Mouse (Mus musculus): ENCODE data around the gene Psap. TPM values are rescaled to one million over a fixed set of nuclear protein-coding genes. Genes with fewer than 3 reads are reported as not detected.

Gene Psap
- polyA plus RNA-seq, 2 experiments from 2014 or later: 89.0 to 427 TPM

DNA sequence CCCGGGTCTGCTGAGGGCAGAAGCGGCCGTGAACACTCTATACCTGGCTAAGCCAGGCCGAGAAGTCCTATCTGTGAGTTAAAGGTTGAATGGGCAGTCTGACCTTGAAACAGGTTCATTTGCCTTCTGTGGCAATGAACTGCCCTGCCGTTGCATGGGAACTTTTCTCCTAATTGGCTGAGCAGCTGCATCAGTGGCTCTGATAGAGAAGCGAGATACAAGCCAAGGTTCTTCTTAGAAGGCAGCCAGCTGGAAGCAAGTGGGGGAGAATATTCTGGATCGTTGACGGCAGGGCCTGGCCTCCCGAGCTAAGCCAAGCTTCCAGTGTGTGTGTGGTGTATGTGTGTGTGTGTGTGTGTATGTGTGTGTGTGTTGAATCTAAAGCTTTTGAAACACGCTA, 12.2 kb upstream of the Psap start:
- ATAC-seq: no peak

DNA sequence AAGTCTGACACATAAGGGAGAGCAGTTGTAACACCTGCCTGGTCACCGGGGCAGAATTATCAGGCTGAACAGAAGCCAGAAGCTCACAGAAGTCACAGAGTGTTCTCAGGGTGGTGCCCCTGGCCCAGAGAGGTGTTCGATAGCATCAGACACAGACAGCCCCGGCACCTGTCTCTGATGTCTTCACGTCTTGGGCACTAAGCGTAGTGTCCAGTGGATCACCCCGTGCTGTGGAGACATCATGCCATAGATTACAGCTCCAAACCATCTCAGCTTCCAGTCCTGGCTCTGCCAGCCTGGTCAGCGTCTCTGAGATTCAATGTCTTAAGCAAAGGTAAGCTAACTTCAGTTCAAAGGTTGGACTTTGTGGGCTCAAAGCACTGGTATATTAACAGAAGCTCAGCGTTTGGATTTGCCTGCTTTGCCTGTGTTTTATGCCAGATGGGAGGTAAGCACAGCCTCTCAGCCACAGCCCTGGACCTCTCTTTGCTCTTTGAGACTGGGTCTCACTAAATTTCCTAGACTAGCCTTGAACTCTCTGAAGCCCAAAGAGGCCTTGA, 10.5 kb upstream of the Psap start:
- no peak for ATAC-seq

DNA sequence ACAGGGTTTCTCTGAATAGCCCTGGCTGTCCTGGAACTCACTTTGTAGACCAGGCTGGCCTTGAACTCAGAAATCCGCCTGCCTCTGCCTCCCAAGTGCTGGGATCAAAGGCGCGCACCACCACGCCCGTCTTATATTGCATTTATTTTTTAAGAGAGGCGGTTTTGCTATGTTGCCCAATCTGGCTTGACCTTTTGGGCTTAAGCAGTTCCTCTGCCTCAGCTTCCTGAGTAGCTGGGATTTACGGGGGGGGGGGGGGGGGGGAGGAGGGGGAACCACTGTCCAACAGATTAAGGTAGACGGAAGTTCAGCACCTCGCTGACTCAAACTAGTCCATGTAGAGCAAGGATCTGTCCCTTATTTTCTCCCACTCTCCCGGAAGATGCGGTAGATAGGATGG, 8.7 kb upstream of the Psap start:
- no peak for ATAC-seq

- no peak for ATAC-seq
These were observed 8.0 kb upstream of the Psap start for GRCm38 (mm10) chr10:60269141-60270064.

- ATAC-seq: no peak
These were observed 6.4 kb upstream of the Psap start for GRCm38 (mm10) chr10:60271015-60271414.

DNA sequence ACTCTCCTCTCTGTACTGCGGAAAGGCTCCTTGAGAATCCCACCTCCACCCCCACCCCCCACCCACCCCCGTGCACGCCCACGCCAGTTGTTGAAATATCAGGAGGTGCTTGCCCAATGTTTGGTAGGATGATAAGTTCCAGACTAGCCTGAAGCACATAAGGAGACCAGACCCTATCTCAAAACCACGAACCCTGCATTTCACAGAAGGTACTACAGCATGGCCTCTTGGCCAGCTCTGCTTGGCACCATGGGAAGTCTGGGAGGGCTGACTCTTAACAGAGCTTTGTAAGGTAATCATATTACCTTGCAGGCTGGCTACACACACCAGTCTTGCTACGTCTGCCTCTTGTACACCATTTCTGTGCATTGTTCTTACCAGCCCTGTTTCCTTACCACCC, 5.2 kb upstream of the Psap start:
- ATAC-seq: no peak

GRCm38 (mm10) chr10:60273382-60273781, 4.0 kb upstream of the Psap start:
- ATAC-seq: no peak

GRCm38 (mm10) chr10:60278006-60278399, 576 bp downstream of the Psap start:
- no peak for ATAC-seq

DNA sequence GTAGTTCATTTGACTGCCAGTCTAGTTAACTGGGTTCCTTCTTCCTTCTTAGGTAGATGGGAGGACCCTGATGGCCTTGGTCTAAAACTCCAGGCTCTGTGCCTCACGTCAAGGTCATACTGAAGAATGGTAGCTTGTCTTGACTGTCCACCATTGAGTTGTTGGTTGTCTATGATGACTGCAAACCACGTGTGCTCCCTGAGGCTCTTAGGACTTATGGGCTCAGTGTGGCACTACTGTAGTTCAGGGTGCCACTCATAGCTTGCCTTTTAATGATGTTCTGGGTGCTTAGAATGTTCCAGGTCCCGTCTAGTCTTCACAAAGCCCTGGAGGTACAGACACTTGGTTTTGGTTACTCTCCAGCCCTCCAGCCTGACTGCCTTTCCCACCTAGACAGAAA, 1.4 kb downstream of the Psap start:
- ATAC-seq: no peak

DNA sequence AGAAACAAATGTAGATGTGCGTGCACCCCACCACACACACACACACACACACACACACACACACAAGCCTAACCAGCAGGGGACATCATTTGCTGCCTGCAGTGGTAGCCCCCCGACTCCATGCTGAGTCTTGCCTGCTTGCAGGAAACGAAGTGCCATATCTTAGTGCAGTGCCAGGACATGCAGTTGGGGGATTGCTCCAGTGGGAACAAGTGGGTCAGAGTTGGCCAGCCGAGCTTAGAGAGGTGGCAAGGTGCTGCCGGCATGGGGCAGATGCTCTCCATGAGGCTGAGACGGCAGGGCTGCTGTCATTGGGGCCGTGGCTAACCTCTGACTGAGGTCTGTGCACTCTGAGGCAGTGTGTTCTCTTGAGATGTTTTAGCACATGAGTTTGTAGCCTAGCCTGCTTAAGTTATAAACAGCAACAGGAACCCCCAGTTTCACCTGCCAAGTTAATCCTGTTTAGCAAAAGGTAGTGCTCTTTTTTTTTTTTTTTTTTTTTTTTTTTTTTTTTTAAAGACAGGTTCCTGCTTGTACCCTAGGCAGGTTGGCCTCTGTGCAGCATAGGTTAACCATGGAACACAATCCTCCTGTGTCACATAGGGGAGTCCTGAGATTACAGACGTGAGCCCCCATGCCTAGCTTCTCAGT, 2.0 kb downstream of the Psap start:
- ATAC-seq: no peak

DNA sequence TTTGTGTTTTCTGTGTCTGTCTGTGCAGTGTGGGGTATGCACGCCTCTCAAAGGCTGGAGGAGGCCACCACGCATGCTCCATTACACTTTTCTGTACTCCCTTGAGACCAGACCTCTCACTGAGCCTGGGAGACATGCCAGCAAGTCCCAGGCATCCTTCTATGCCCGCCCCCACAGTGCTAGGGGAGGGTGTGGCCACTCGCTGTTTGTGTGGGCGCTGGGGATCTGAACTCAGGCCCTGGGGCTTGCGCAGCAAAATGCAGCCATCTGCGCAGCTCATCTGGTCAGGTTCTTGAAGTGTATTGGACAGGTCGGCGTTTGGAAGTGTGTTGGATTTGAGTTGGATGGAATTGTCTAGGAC, 2.5 kb downstream of the Psap start:
- no peak for ATAC-seq

- ATAC-seq: no peak
These were observed 2.9 kb downstream of the Psap start for GRCm38 (mm10) chr10:60280353-60280752.

GRCm38 (mm10) chr10:60281571-60282050, 4.2 kb downstream of the Psap start:
- no peak for ATAC-seq

DNA sequence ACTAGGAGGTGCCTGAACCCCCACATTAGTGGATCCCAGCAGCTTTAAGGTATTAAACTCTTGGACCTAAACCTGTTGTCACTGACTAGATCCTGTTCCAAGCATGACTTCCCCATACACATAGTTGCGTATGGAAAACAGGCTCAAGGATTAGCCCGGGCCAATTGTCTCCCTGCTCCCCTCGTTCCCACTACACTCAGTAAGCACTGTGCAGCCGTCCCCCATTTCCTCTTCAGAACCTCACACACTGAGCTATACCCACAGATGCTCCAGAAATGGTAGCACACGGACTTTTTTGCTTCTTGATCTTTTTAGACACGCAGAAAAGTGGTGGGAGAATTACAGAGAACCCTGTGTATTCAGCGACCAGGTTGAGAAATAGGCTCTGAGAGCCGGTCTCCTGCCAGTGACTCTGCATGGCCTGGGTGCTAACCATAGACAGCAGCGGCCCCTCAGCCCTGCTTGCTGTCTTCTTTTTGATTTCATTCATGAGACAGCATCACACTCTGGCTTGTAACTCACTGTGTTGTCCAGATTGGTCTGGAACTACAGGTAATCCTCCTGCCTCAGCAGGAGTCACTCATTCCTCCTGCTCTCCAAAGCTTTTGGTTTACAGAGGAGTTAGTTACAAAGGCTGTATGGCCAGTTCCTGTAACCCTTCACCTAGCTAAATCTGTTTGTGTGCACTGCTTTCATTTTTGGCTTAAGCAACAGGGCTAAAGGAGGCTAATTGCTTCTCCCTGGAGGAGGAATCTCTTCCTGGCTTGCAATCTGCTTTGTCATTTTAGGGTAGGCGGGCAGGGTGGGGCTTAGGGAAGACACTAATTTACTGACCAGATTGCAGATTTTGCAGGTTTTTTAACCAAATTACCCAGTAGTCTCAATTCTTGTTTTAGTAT, 4.9 kb downstream of the Psap start:
- no peak for ATAC-seq

GRCm38 (mm10) chr10:60284248-60284647, 6.8 kb downstream of the Psap start:
- ATAC-seq: no peak

DNA sequence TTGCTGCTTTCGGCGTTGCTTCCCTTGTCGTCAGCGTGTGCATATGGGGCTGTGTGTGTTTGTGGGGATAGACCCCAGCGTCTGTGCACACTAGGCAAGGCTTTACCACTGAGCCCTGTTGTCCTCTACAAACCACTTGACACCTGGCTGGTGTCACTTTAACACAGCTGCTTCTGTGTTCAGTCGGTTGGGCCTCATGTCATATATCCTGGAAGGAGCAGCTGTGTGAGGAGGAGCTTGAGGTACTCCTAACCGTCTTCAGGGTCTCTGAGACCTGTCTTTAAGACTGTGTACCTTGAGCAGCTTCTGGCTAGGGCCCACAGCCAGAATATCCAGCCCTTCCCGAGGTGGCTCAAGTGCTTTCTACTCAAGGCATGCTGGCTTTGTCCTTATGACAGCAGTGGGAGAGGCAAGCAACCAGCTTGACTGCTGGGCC, 7.3 kb downstream of the Psap start:
- ATAC-seq: no peak

GRCm38 (mm10) chr10:60285183-60285582, 7.8 kb downstream of the Psap start:
- no peak for ATAC-seq

DNA sequence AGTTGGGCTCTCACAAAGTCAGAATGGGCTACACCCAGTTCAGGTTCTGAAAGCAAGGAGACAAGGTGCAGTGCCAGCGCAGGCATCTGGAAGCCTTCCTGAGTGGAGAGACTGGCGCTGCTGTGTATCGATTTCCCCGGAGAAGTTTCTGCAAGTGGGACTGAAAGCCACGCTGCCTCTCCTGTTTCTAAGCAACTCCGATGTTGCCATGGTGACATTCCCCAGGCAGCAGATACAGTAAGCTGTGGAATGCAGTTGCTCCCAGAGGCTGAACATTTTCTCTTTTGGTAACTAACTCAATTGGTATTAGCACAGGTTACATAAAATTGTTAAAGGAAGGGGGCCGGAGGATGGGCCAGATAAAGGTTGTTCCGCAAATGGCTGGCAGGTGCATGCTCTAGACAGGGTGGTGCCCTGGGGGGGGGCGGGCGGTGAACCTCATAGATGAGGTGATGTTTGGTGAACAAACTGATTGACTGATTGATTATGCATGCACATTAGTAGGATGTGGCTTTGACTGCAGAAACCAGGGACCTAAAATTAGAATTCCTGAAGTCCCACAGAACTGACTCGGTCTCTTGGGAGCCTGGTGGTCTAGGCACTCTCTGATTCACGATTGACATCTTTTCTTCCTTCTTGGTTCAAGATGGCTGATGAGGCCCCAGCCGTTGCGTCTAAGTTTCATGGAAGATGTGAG, 8.4 kb downstream of the Psap start:
- ATAC-seq: no peak

GRCm38 (mm10) chr10:60286546-60286945, 9.1 kb downstream of the Psap start:
- no peak for ATAC-seq

- ATAC-seq: no peak
These were observed 9.7 kb downstream of the Psap start for GRCm38 (mm10) chr10:60287161-60287560.

- ATAC-seq: peak; percentile 37
These were observed 10.3 kb downstream of the Psap start for GRCm38 (mm10) chr10:60287726-60288125.

GRCm38 (mm10) chr10:60289216-60289615, 11.8 kb downstream of the Psap start:
- ATAC-seq: no peak
